Mouse (Mus musculus) B cell, adult 2 months (primary cell): ENCODE results near the gene Gm4724.
"Not testable (repeated sequence)": the region's sequence is repeated elsewhere in the genome, so short reads cannot be mapped to it uniquely, and the experiment has no call there.

Experiments
- DNase-seq, 2 experiments: peaks; one replicate each; pipeline ENCODE4 v3.0.0; 2022

Gm4724 gene

GRCm38 (mm10) chr2:175435707-175436106, at the start of gene Gm4724:
Gene Gm4724 (minus strand): TSS chr2:175435807.
- not testable (repeated sequence) for DNase-seq

GRCm38 (mm10) chr2:175469685-175470084, 34.1 kb upstream of the Gm4724 start, which contains the start of gene Zfp965:
Gene Zfp965 (plus strand): TSS chr2:175469985.
- not testable (repeated sequence) for DNase-seq
